Mouse (Mus musculus) lung, adult 2 months (tissue): Measurements from ENCODE around the gene Cfap43.

ENCODE experiments used
- CTCF ChIP-seq: fragments of 200-500 bp; IDR thresholded peaks from 2 replicates; pipeline ENCODE4 v1.5.1; 2011; ENCODE audit warnings: mild to moderate bottlenecking, low read length, control low read depth; ENCODE audit not compliant: insufficient read depth
- POLR2A ChIP-seq: fragments of 200-500 bp; IDR thresholded peaks from 2 replicates; pipeline ENCODE4 v1.6.1; 2011; ENCODE audit warnings: low read depth, mild to moderate bottlenecking, control low read depth, low read length, borderline replicate concordance; ENCODE audit errors: extremely low read depth

DNA sequence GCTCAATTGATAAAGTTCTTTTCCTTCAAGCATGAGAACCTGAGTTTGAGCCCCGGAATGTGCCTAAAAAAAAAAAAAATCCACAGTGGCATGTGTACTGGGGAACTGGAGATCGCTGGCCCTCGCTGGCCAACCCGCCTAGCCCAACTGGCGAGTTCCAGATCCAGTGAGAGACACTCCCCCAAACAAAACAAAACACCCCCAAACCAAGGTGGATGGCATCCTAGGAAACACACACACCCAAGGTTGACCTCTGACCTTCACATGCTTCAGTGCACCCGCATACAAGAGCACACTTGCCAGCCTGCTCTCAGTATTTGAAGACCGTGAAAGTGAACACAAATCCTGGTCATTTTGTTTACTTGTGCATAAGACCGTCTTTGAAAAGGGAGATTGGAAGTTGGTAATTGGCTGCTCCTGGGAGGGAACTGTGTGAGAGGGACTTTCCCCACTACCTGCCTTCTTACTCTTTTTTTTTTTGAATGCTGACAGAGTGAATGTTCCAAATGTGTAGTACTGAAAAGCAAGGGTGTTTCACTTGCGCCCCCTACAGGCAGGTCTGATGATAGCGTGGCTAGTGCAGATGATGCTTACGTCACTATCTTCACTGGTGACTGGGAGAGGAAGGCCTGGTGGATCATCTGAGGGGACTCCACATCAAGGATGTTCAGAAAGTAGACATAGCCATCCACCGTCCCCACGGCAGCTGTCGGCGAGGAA lies 123.9 kb downstream of the Cfap43 start:
- TF ChIP-seq POLR2A: no peak
- TF ChIP-seq CTCF: peak; percentile 73
